Mouse (Mus musculus) kidney, postnatal 0 days (tissue): Measurements from ENCODE around the gene Slc34a1. TPM values are rescaled to one million over a fixed set of nuclear protein-coding genes. Genes with fewer than 3 reads are reported as not detected.

Source experiments
- ATAC-seq: fragments of 200-750 bp; cut with Nextera tagmentation; replicated peaks from 2 replicates; pipeline ENCODE4 v1.8.0; 2017; ENCODE audit warnings: low read depth, moderate number of reproducible peaks, moderate TSS enrichment, moderate library complexity; ENCODE audit not compliant: low FRiP score
- DNase-seq: peaks from one replicate; pipeline ENCODE4 v3.0.0-alpha.2; 2016; ENCODE audit warnings: low spot score
- H3K27ac ChIP-seq: fragments of 300-500 bp; sonication (generic); 2 replicates; pipeline ENCODE4 v1.5.1; 2014; ENCODE audit warnings: mild to moderate bottlenecking
- H3K27me3 ChIP-seq: fragments of 300-500 bp; sonication (generic); 2 replicates; pipeline ENCODE4 v1.6.1; 2014; ENCODE audit warnings: low read length, mixed read lengths; ENCODE audit not compliant: insufficient read depth
- H3K36me3 ChIP-seq: fragments of 300-500 bp; sonication (generic); 2 replicates; pipeline ENCODE4 v1.6.1; 2014; ENCODE audit warnings: low read length, mixed read lengths; ENCODE audit not compliant: insufficient read depth
- H3K4me1 ChIP-seq: fragments of 300-500 bp; sonication (generic); replicated peaks from 2 replicates; pipeline ENCODE4 v1.6.1; 2014; ENCODE audit warnings: antibody characterized with exemption, low read length, mixed read lengths; ENCODE audit not compliant: insufficient read depth
- H3K4me2 ChIP-seq: fragments of 300-500 bp; sonication (generic); 2 replicates; pipeline ENCODE4 v1.6.1; 2014; ENCODE audit warnings: mild to moderate bottlenecking, low read length, moderate library complexity, mixed read lengths
- H3K4me3 ChIP-seq: fragments of 300-500 bp; sonication (generic); replicated peaks from 2 replicates; pipeline ENCODE4 v1.5.1; 2014; ENCODE audit warnings: low read depth, low read length
- H3K9ac ChIP-seq: fragments of 300-500 bp; sonication (generic); 2 replicates; pipeline ENCODE4 v1.6.1; 2014; ENCODE audit warnings: low read depth, low read length
- H3K9me3 ChIP-seq: fragments of 300-500 bp; sonication (generic); replicated peaks from 2 replicates; pipeline ENCODE4 v1.6.1; 2016; ENCODE audit warnings: low read length, inconsistent platforms, mixed read lengths
- CTCF ChIP-seq: IDR thresholded peaks from 2 replicates; pipeline ENCODE4 v1.5.1; 2016; ENCODE audit warnings: antibody characterized with exemption, low read depth, mild to moderate bottlenecking, moderate library complexity
- WGBS: fragments of 180-500 bp; shearing (Covaris S2); extraction: QIAGEN DNeasy Blood & Tissue Kit; methylation state at CpG from one replicate; pipeline ENCODE4 v1.1.7; 2014; 5-methylcytosine and 5-hydroxymethylcytosine counted together
- microRNA-seq: library from miRNA; unstranded; fragments of <30 nt; microRNA quantifications from one replicate; pipeline ENCODE4, GENCODE M21; 2016
- polyA plus RNA-seq: library from polyadenylated mRNA; unstranded; fragments of >200 nt; fragmentation: Nextera tagmentation; extraction: Ambion mirVana; gene quantifications from 2 replicates; pipeline ENCODE4 v1.2.1, GENCODE M21; 2015

Slc34a1 gene
- polyA plus RNA-seq, 1 experiment from 2014 or later: 344 TPM

- no peak for TF ChIP-seq CTCF
- no peak for ATAC-seq
- 0 out of 2 replicates have a peak overlapping the region, but pooled peaks have one; percentile 98 for H3K4me2 ChIP-seq
- no peaks in the 10 kb centered on the region for H3K9me3 ChIP-seq
- H3K4me1 ChIP-seq: peaks cover 12% of the 10 kb centered on the region; the same call in 1 of the 2 replicates
- H3K9ac ChIP-seq: no peak overlapping the region
- H3K36me3 ChIP-seq: 0 out of 2 replicates have a peak, but pooled peaks cover 5% of the 10 kb centered on the region
- no peaks in the 10 kb centered on the region for H3K27me3 ChIP-seq
- H3K4me3 ChIP-seq: no peak overlapping the region
- DNase-seq: no peak
- WGBS: 24% methylated on average over 3 of the region's 3 CpGs
- H3K27ac ChIP-seq: no peak overlapping the region
Observed at GRCm38 (mm10) chr13:55465184-55465583, 67.2 kb downstream of the Slc34a1 start.

Small RNA genes within 50 kb of the gene (microRNA-seq; reads per million reads assigned to microRNA genes)
- gene Mir6943: 0.60 reads per million

Other genes starting within 250 kb of the Slc34a1 start
- 14.6 and 15.8 TPM in 2 replicates for gene Fgfr4, start 245.5 kb upstream of the Slc34a1 start, polyA plus RNA-seq
- gene Nsd1, start 188.4 kb upstream of the Slc34a1 start, polyA plus RNA-seq: 51.7 and 52.5 TPM in 2 replicates
- gene Prelid1, start 77.7 kb upstream of the Slc34a1 start, polyA plus RNA-seq: 398 and 435 TPM in 2 replicates
- gene Rab24, start 76.2 kb upstream of the Slc34a1 start, polyA plus RNA-seq: 84.8 and 93.1 TPM in 2 replicates
- gene Mxd3, start 68.4 kb upstream of the Slc34a1 start, polyA plus RNA-seq: 14.9 and 15.1 TPM in 2 replicates
- 93.7 and 103 TPM in 2 replicates for gene Lman2, start 35.4 kb upstream of the Slc34a1 start, polyA plus RNA-seq
- 1.6 and 1.7 TPM in 2 replicates for gene Rgs14, start 28.5 kb upstream of the Slc34a1 start, polyA plus RNA-seq
- not detected in 2 replicates for gene Pfn3, start 17.0 kb downstream of the Slc34a1 start, polyA plus RNA-seq
- gene F12, start 28.6 kb downstream of the Slc34a1 start, polyA plus RNA-seq: 0.05 and 0.45 TPM in 2 replicates
- 29.5 and 29.8 TPM in 2 replicates for gene Grk6, start 46.9 kb downstream of the Slc34a1 start, polyA plus RNA-seq
- 0.63 and 0.75 TPM in 2 replicates for gene Prr7, start 66.1 kb downstream of the Slc34a1 start, polyA plus RNA-seq
- gene Dbn1, start 89.9 kb downstream of the Slc34a1 start, polyA plus RNA-seq: 104 and 125 TPM in 2 replicates
- gene Pdlim7, start 115.5 kb downstream of the Slc34a1 start, polyA plus RNA-seq: 112 and 124 TPM in 2 replicates
- gene Dok3, start 131.1 kb downstream of the Slc34a1 start, polyA plus RNA-seq: 1.7 and 1.8 TPM in 2 replicates
- gene Ddx41, start 138.5 kb downstream of the Slc34a1 start, polyA plus RNA-seq: 60.1 and 60.3 TPM in 2 replicates
- 23.9 and 24.9 TPM in 2 replicates for gene Fam193b, start 172.9 kb downstream of the Slc34a1 start, polyA plus RNA-seq
- 136 and 160 TPM in 2 replicates for gene Tmed9, start 175.5 kb downstream of the Slc34a1 start, polyA plus RNA-seq
- 20.1 and 22.8 TPM in 2 replicates for gene B4galt7, start 201.7 kb downstream of the Slc34a1 start, polyA plus RNA-seq
- gene Caml, start 224.8 kb downstream of the Slc34a1 start, polyA plus RNA-seq: 50.6 and 53.0 TPM in 2 replicates
- gene Ddx46, start 236.8 kb downstream of the Slc34a1 start, polyA plus RNA-seq: 27.4 and 28.3 TPM in 2 replicates